Mouse (Mus musculus): Measurements from ENCODE around the gene Vegfa. TPM values are rescaled to one million over a fixed set of nuclear protein-coding genes. Genes with fewer than 3 reads are reported as not detected.

Vegfa gene
- polyA plus RNA-seq, 1 experiment from 2014 or later, result 4.7 TPM

Other genes starting within 250 kb of the Vegfa start
- gene Mrps18a, start 78.6 kb upstream of the Vegfa start, polyA plus RNA-seq (2015; fragmentation: Nextera tagmentation; extraction: Ambion mirVana), result 156 and 158 TPM in 2 replicates
- gene Rsph9, start 111.8 kb upstream of the Vegfa start, polyA plus RNA-seq (2015; fragmentation: Nextera tagmentation; extraction: Ambion mirVana), result 61.6 and 74.5 TPM in 2 replicates
- gene Mad2l1bp, start 121.2 kb upstream of the Vegfa start, polyA plus RNA-seq (2015; fragmentation: Nextera tagmentation; extraction: Ambion mirVana), result 21.9 and 22.6 TPM in 2 replicates
- 41.3 and 42.8 TPM in 2 replicates for gene Gtpbp2, start 128.7 kb upstream of the Vegfa start, polyA plus RNA-seq (2015; fragmentation: Nextera tagmentation; extraction: Ambion mirVana)
- 7.7 and 7.8 TPM in 2 replicates for gene Polh, start 170.3 kb upstream of the Vegfa start, polyA plus RNA-seq (2015; fragmentation: Nextera tagmentation; extraction: Ambion mirVana)
- gene Xpo5, start 170.4 kb upstream of the Vegfa start, polyA plus RNA-seq (2015; fragmentation: Nextera tagmentation; extraction: Ambion mirVana), result 36.0 and 37.4 TPM in 2 replicates
- gene Polr1c, start 215.7 kb upstream of the Vegfa start, polyA plus RNA-seq (2015; fragmentation: Nextera tagmentation; extraction: Ambion mirVana), result 71.3 and 80.7 TPM in 2 replicates
- 79.4 and 87.2 TPM in 2 replicates for gene Yipf3, start 215.7 kb upstream of the Vegfa start, polyA plus RNA-seq (2015; fragmentation: Nextera tagmentation; extraction: Ambion mirVana)
- gene Lrrc73, start 221.2 kb upstream of the Vegfa start, polyA plus RNA-seq (2015; fragmentation: Nextera tagmentation; extraction: Ambion mirVana), result 16.6 and 18.3 TPM in 2 replicates